Mouse (Mus musculus) embryonic facial prominence, embryonic 11.5 days (tissue): ENCODE measurements around the gene Egflam. TPM values are rescaled to one million over a fixed set of nuclear protein-coding genes. Genes with fewer than 3 reads are reported as not detected.

ENCODE experiments used
- ATAC-seq: fragments of 200-750 bp; cut with Nextera tagmentation; replicated peaks from 2 replicates; pipeline ENCODE4 v1.8.0; 2017; ENCODE audit warnings: low read depth; ENCODE audit not compliant: insufficient number of reproducible peaks, low FRiP score, low TSS enrichment
- DNase-seq: peaks from one replicate; pipeline ENCODE4 v3.0.0-alpha.2; 2015; ENCODE audit warnings: low spot score
- H3K27ac ChIP-seq: fragments of 300-500 bp; sonication (generic); replicated peaks from 2 replicates; pipeline ENCODE4 v1.5.1; 2014; ENCODE audit warnings: mild to moderate bottlenecking, low read depth, low read length, control low read depth
- H3K27me3 ChIP-seq: fragments of 300-500 bp; sonication (generic); 2 replicates; pipeline ENCODE4 v1.6.1; 2014; ENCODE audit warnings: mild to moderate bottlenecking, low read length, moderate library complexity, mixed read lengths; ENCODE audit not compliant: control insufficient read depth, insufficient read depth
- H3K36me3 ChIP-seq: fragments of 300-500 bp; sonication (generic); replicated peaks from 2 replicates; pipeline ENCODE4 v1.6.1; 2014; ENCODE audit warnings: low read depth, mild to moderate bottlenecking, low read length, moderate library complexity, mixed read lengths; ENCODE audit not compliant: control insufficient read depth, insufficient read depth
- H3K4me1 ChIP-seq: fragments of 300-500 bp; sonication (generic); 2 replicates; pipeline ENCODE4 v1.6.1; 2014; ENCODE audit warnings: low read length, mixed read lengths; ENCODE audit not compliant: control insufficient read depth, insufficient read depth
- H3K4me2 ChIP-seq: fragments of 300-500 bp; sonication (generic); 2 replicates; pipeline ENCODE4 v1.6.1; 2014; ENCODE audit warnings: low read depth, mild to moderate bottlenecking, control low read depth, low read length, moderate library complexity
- H3K4me3 ChIP-seq: fragments of 300-500 bp; sonication (generic); 2 replicates; pipeline ENCODE4 v1.5.1; 2014; ENCODE audit warnings: low read depth, low read length, control low read depth
- H3K9ac ChIP-seq: fragments of 300-500 bp; sonication (generic); replicated peaks from 2 replicates; pipeline ENCODE4 v1.6.1; 2014; ENCODE audit warnings: mild to moderate bottlenecking, control low read depth, low read length
- H3K9me3 ChIP-seq: fragments of 300-500 bp; sonication (generic); replicated peaks from 2 replicates; pipeline ENCODE4 v1.6.1; 2016; ENCODE audit warnings: mild to moderate bottlenecking, low read length, inconsistent platforms, mixed read lengths; ENCODE audit not compliant: control insufficient read depth
- WGBS: fragments of 180-500 bp; shearing (Covaris S2); extraction: QIAGEN DNeasy Blood & Tissue Kit; methylation state at CpG from one replicate; pipeline ENCODE4 v1.1.7; 2014; 5-methylcytosine and 5-hydroxymethylcytosine counted together
- polyA plus RNA-seq: library from polyadenylated mRNA; unstranded; fragments of >200 nt; fragmentation: Nextera tagmentation; extraction: Ambion mirVana; gene quantifications from 2 replicates; pipeline ENCODE4 v1.2.1, GENCODE M21; 2014

Gene Egflam
- polyA plus RNA-seq, 1 experiment from 2014 or later = 13.0 TPM

DNA sequence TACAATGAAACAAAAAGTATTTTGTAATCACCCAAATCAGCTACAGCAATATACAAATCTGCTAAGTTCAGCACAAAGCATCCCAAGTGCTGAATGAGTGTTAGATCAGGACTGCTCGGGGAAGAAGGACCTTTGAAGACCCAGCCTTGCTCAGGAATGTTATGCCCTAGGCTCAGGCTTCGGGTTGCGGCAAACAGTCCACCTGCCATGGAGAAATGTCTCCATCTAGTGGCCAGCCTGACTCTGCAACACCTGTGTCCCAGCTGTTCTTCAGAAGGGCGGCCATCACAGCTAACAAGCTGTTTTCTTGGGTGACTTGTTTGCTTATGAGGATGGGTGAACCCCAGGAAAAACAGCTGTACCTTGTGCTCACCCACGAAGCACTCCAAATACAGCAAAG lies 172.0 kb downstream of the Egflam start:
- Histone ChIP-seq H3K4me2 (no peak overlapping the region), H3K9ac (no peak overlapping the region), H3K4me3 (no peak overlapping the region), H3K4me1 (no peaks in the 10 kb centered on the region; the same call in 1 of the 2 replicates), H3K36me3 (no peaks in the 10 kb centered on the region), H3K27ac (no peak overlapping the region), H3K9me3 (no peaks in the 10 kb centered on the region), H3K27me3 (no peaks in the 10 kb centered on the region)
- peak; percentile 92 for DNase-seq
- WGBS = 5% methylated on average over 5 of the region's 5 CpGs
- ATAC-seq = peak; percentile 81

DNA sequence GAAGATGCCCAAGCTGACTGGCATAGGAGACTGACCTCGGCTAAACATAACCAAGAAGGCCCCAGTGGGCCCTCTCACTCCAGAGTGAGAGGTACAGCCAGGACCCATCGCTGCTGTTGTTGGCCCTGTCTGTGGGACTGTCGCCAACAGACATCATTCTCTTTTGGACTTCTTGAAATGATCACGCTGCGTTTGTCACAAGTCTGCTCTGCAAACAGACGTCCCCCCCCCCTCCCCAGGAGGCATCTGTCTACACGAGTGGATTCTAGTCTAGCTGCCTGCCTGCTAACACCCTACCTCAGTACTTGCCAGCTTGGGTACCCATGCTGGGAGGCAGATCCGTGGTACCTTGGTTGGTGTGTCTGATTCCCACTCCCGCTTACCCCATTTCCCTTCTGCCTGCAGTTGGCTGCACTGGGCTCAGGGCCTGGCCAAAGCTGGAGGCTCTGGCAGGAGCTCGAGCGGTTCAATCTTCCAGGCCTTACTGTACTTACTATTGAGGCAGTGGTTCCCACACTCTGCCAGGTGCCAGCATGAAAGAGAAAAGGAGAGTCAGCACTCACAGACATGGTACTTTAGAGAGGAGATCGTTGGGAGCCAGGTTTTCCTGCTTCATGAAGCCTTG lies 173.9 kb downstream of the Egflam start:
- Histone ChIP-seq H3K4me1 (no peaks in the 10 kb centered on the region; the same call in 1 of the 2 replicates), H3K27ac (no peak overlapping the region), H3K9me3 (no peaks in the 10 kb centered on the region), H3K4me3 (no peak overlapping the region), H3K36me3 (no peaks in the 10 kb centered on the region), H3K9ac (no peak overlapping the region), H3K4me2 (no peak overlapping the region), H3K27me3 (no peaks in the 10 kb centered on the region)
- ATAC-seq (no peak), DNase-seq (no peak)
- 84% methylated on average over 12 of the region's 12 CpGs for WGBS

DNA sequence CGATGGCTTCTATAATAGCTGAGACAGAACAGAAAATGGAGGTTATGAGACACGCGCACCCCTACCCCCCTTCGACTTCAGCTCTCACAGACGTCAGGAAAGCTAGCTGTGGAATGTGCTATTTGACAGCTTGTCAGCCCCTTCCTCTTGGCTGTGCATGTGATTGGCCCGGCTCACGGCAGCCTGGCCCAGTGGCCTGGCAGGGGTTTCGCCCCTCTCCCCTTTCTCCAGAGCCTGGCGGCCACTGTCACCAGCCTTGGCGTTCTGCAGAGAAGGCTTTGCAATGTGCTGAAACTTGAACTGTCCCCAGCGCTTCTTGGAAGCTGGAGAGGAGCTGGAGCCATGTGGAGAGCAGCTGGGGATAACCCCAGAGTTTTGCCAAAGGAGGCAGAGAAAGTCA lies 175.4 kb downstream of the Egflam start:
- 26% methylated on average over 11 of the region's 11 CpGs for WGBS
- DNase-seq (peak; percentile 29), ATAC-seq (peak; percentile 64; the same call in 1 of the 2 replicates)
- no peaks in the 10 kb centered on the region for H3K27me3 ChIP-seq
- no peak overlapping the region for H3K4me3 ChIP-seq
- no peaks in the 10 kb centered on the region; the same call in 1 of the 2 replicates for H3K4me1 ChIP-seq
- no peak overlapping the region for H3K9ac ChIP-seq
- H3K4me2 ChIP-seq = no peak overlapping the region
- no peak overlapping the region for H3K27ac ChIP-seq
- no peaks in the 10 kb centered on the region for H3K36me3 ChIP-seq
- no peaks in the 10 kb centered on the region for H3K9me3 ChIP-seq

DNA sequence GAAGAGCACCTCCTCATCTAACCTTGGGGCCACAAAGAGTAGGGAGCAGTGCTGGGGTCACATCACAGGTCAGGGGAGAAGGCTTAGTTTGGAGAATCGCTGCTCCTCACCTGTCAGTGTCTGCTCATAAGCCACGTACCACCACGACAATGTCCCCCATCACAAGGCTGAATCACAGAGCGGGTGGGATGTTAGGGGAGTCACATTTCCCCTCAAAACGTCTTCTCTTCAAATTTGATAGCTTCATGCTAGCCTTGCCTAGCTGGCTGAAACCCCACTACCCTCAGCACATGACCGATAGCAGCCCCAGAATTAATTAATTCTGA lies 181.0 kb downstream of the Egflam start:
- Histone ChIP-seq H3K9ac (no peak overlapping the region), H3K27me3 (no peaks in the 10 kb centered on the region), H3K27ac (no peak overlapping the region), H3K4me1 (no peaks in the 10 kb centered on the region), H3K4me2 (no peak overlapping the region), H3K9me3 (no peaks in the 10 kb centered on the region), H3K4me3 (no peak overlapping the region), H3K36me3 (no peaks in the 10 kb centered on the region)
- ATAC-seq = no peak
- WGBS = 72% methylated on average over 6 of the region's 6 CpGs
- no peak for DNase-seq

DNA sequence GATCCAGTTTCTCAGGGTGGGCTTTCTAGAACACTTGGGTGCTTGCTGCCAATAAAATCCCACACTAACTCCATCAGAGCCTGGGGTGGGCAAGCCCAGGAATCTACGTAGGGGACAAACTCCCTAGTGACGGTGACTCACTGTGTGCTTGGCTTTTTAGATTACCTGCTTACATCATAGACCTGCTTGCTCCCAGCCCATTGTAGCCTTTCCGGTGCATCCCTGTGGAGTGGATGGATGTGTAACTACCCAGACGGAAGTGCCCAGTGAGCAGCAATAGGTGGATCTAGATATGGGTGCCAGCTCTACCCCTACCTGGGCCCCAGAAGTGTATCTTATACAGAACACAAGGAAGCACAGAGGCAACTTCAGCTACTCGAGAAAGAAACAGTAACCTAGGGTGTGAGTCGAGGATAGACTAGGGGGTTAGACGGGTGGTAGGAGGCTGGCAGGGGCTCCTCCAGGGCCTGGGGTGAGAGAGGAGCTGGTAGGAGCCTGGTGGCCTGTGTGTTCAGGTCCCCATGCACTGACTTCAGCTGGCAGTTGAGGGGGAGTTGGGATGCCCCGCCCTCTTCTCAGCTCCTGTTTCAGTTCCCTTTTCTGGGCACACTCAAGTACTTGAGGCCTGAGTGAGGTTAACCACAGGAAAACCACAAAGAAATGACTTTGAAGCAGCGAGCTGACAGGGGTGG lies 181.5 kb downstream of the Egflam start:
- DNase-seq (no peak), ATAC-seq (no peak)

DNA sequence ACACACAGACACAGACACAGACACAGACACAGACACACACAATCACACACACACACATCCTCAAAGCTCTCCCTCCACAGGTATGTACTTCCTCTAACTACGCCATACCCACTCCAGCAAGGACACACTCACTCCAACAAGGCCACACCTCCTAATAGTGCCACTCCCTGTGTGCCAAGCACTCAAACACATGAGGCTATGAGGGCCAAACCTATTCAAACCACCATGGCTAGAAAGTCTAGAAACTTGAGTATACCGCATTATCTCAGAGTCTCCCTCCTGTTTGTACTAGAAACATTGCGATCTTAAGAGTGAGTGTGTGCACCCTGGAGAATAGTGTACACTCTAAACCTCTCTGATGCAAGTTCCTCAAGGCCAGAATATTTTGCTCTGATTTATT lies 182.3 kb downstream of the Egflam start:
- DNase-seq = no peak
- H3K27ac ChIP-seq = no peak overlapping the region
- H3K9ac ChIP-seq = no peak overlapping the region
- H3K27me3 ChIP-seq = no peaks in the 10 kb centered on the region
- H3K36me3 ChIP-seq = no peaks in the 10 kb centered on the region
- H3K4me1 ChIP-seq = no peaks in the 10 kb centered on the region
- 95% methylated on average over 3 of the region's 3 CpGs for WGBS
- no peak overlapping the region for H3K4me2 ChIP-seq
- H3K9me3 ChIP-seq = no peaks in the 10 kb centered on the region
- ATAC-seq = no peak
- no peak overlapping the region for H3K4me3 ChIP-seq

More for the DNA sequence above, 181.5 kb downstream of the Egflam start:
- Histone ChIP-seq H3K9ac (no peak overlapping the region), H3K9me3 (no peaks in the 10 kb centered on the region), H3K4me3 (no peak overlapping the region), H3K4me2 (no peak overlapping the region), H3K27ac (no peak overlapping the region), H3K27me3 (no peaks in the 10 kb centered on the region), H3K36me3 (no peaks in the 10 kb centered on the region), H3K4me1 (no peaks in the 10 kb centered on the region)
- WGBS = 84% methylated on average over 9 of the region's 9 CpGs

DNA sequence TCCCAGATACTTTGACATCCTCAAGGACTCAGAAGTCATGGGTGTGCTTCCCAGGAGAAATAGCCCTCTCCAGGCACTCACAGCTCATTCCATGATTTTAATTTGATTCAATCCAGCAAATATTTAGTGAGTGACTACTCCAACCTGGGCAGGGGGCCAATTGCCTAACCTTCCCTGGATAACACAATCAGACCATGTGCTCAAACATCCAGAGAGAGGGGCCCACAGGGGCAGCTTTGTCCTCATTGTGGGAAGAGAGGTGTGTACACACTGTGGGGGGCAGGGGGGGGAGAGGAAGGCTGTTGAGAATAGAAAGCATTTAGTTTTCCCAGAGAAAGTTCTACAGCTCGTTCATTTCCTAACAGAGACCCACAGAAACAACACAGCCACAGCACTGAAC lies 184.5 kb downstream of the Egflam start:
- DNase-seq (no peak), ATAC-seq (no peak)
- WGBS = 31% methylated on average over 1 of the region's 1 CpGs
- Histone ChIP-seq H3K4me3 (no peak overlapping the region), H3K27me3 (no peaks in the 10 kb centered on the region), H3K9ac (no peak overlapping the region), H3K4me1 (no peaks in the 10 kb centered on the region), H3K4me2 (no peak overlapping the region), H3K9me3 (no peaks in the 10 kb centered on the region), H3K27ac (no peak overlapping the region), H3K36me3 (no peaks in the 10 kb centered on the region)

DNA sequence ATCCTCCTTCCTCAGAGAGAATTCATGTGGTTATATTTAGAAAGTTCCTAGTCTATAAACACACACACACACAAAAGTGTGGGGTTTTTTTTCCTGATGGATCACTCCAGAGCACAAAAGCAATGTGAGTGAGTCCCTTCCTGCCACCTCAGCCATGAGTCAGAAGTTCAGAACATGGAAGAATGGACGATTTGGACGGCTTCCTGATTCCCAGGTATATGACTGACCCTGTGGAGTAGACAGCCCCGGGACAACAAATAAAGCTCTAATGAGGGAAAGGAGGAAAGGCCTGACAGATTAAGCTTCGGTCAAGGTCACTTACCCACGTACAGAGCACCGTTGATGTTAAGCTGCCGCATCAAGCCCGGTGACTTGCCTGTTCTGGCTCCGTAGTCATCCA lies 190.0 kb downstream of the Egflam start:
- DNase-seq (no peak), ATAC-seq (no peak)
- no peaks in the 10 kb centered on the region for H3K36me3 ChIP-seq
- H3K9me3 ChIP-seq = no peaks in the 10 kb centered on the region
- H3K4me2 ChIP-seq = no peak overlapping the region
- WGBS = 80% methylated on average over 9 of the region's 9 CpGs
- no peak overlapping the region for H3K27ac ChIP-seq
- no peaks in the 10 kb centered on the region for H3K27me3 ChIP-seq
- H3K4me1 ChIP-seq = peaks cover 4% of the 10 kb centered on the region; the same call in 1 of the 2 replicates
- H3K4me3 ChIP-seq = no peak overlapping the region
- no peak overlapping the region for H3K9ac ChIP-seq
